Mouse (Mus musculus): ENCODE results near the gene Olfr705. TPM values are rescaled to one million over a fixed set of nuclear protein-coding genes. Genes with fewer than 3 reads are reported as not detected.

The Olfr705 gene
- polyA plus RNA-seq, 1 experiment: not detected

DNA sequence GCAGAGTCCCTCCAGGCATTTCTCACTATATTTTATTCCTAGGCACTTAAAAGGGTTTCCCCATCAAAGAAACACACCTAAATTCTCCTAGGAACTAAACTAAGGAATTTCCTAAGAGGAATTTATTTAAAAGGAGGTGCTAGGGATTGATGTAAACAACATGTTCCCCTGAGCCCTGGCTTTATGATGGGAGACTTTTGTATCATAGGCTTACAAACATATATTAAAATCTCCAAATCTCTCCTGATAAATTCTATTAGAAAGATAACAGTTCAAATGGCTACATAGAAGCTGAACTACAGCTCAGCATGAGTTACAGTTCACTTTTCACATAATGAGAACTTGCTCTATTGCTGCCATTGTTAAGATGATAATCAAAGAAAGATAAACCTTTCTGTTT, 42.9 kb downstream of the Olfr705 start, which contains the start of gene Olfr702:
TSS of gene Olfr702 (minus strand) at position 101 of the 400 bp plus-strand sequence.
- no peak for DNase-seq
- H3K4me3 ChIP-seq (ENCODE audit: control insufficient read depth, insufficient read depth, low read length): no peak within 1 kb of the TSS
- TF ChIP-seq POLR2A (IDR thresholded peaks at IDR 0.05; ENCODE audit: control insufficient read depth, extremely low read depth, insufficient read depth, low read length, poor library complexity): no peak
- TF ChIP-seq CTCF (IDR thresholded peaks at IDR 0.05; ENCODE audit: borderline replicate concordance, control insufficient read depth, extremely low read depth, insufficient read depth, low read length, poor library complexity): no peak

More for the DNA sequence above, 42.9 kb downstream of the Olfr705 start, which contains the start of gene Olfr702:
- H3K27me3 ChIP-seq (ENCODE audit: control insufficient read depth, insufficient read depth, low read length): no peaks in the 10 kb centered on the region
- no peaks in the 10 kb centered on the region for H3K4me1 ChIP-seq (replicated peaks; ENCODE audit: control insufficient read depth, insufficient read depth, low read length)
- H3K27ac ChIP-seq (ENCODE audit: control insufficient read depth, insufficient read depth, low read length): no peak within 1 kb of the TSS
- no peaks in the 10 kb centered on the region for H3K36me3 ChIP-seq (ENCODE audit: control insufficient read depth, insufficient read depth, low read length)

Other genes starting within 250 kb of the Olfr705 start
- gene Olfr693, start 196.3 kb downstream of the Olfr705 start, polyA plus RNA-seq (2012; rRNA removed): not detected in 2 replicates
- gene Olfr694, start 185.1 kb downstream of the Olfr705 start, polyA plus RNA-seq (2012; rRNA removed): not detected in 2 replicates
- not detected in 2 replicates for gene Olfr695, start 160.5 kb downstream of the Olfr705 start, polyA plus RNA-seq (2012; rRNA removed)
- gene Olfr697, start 134.4 kb downstream of the Olfr705 start, polyA plus RNA-seq (2012; rRNA removed): not detected in 2 replicates
- not detected in 2 replicates for gene Olfr698, start 121.5 kb downstream of the Olfr705 start, polyA plus RNA-seq (2012; rRNA removed)
- not detected in 2 replicates for gene Olfr699, start 83.7 kb downstream of the Olfr705 start, polyA plus RNA-seq (2012; rRNA removed)
- not detected in 2 replicates for gene Olfr700, start 68.1 kb downstream of the Olfr705 start, polyA plus RNA-seq (2012; rRNA removed)
- 0.09 TPM in 1 of 2 replicates, not detected in the other for gene Olfr701, start 62.8 kb downstream of the Olfr705 start, polyA plus RNA-seq (2012; rRNA removed)
- gene Olfr702, start 43.0 kb downstream of the Olfr705 start, polyA plus RNA-seq (2012; rRNA removed): not detected in 2 replicates
- gene Olfr703, start 33.5 kb downstream of the Olfr705 start, polyA plus RNA-seq (2012; rRNA removed): not detected in 2 replicates
- not detected in 2 replicates for gene Olfr704, start 13.7 kb downstream of the Olfr705 start, polyA plus RNA-seq (2012; rRNA removed)
- not detected in 2 replicates for gene Olfr706, start 11.3 kb upstream of the Olfr705 start, polyA plus RNA-seq (2012; rRNA removed)
- gene Olfr707, start 24.4 kb upstream of the Olfr705 start, polyA plus RNA-seq (2012; rRNA removed): not detected in 2 replicates
- gene Olfr1532-ps1, start 31.1 kb upstream of the Olfr705 start, polyA plus RNA-seq (2012; rRNA removed): not detected in 2 replicates
- gene Olfr709-ps1, start 55.3 kb upstream of the Olfr705 start, polyA plus RNA-seq (2012; rRNA removed): not detected in 2 replicates
- gene Olfr710, start 71.4 kb upstream of the Olfr705 start, polyA plus RNA-seq (2012; rRNA removed): not detected in 2 replicates
- not detected in 2 replicates for gene Olfr6, start 87.0 kb upstream of the Olfr705 start, polyA plus RNA-seq (2012; rRNA removed)
- gene Olfr711, start 98.6 kb upstream of the Olfr705 start, polyA plus RNA-seq (2012; rRNA removed): not detected in 2 replicates
- not detected in 2 replicates for gene Olfr2, start 129.2 kb upstream of the Olfr705 start, polyA plus RNA-seq (2012; rRNA removed)
- not detected in 2 replicates for gene Olfr713, start 154.3 kb upstream of the Olfr705 start, polyA plus RNA-seq (2012; rRNA removed)
- not detected in 2 replicates for gene Olfr714, start 194.1 kb upstream of the Olfr705 start, polyA plus RNA-seq (2012; rRNA removed)
- not detected in 2 replicates for gene Olfr17, start 216.3 kb upstream of the Olfr705 start, polyA plus RNA-seq (2012; rRNA removed)
- gene Olfr715b, start 233.5 kb upstream of the Olfr705 start, polyA plus RNA-seq (2012; rRNA removed): not detected in 2 replicates

All from thymus, adult 2 months (tissue).